In the genomic region with DNA sequence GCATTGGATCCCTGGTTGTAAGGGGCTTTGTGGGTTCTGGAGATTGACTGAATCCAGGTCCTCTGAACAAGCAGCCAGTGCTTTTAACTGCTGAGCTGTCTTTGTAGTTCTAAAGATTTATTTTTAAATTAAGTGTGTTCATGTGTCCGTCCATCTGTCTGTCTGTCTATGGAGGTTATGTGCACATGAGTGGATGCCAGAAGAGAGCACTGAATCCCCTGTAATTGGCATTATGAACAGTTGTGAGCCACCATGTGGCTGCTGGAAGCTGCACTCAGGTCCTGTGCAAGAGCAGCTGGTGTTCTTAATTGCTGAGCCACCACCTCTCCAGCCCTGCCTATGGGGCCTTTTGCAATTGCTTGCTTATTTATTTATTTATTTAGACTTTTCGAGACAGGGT, we compare ENCODE assay signal across 34 mouse cellular contexts. TPM values are rescaled to one million over a fixed set of nuclear protein-coding genes. Genes with fewer than 3 reads are reported as not detected.
DNase-seq lines count a peak whose midpoint lies in the region; ATAC-seq and TF ChIP-seq lines count a peak whose summit lies in the region.
"Had no signal": no experiment of that assay in that cellular context is flagged by ENCODE, and none has a peak within 500 bp of the region (broad histone marks: within the 10 kb centered on the region; RNA-seq: fewer than 3 reads in every experiment).

No protein-coding gene starts in this region.

- WGBS in hindbrain, postnatal 0 days, result 53% methylated on average over 2 of the region's 2 CpGs
- 86% methylated on average over 2 of the region's 2 CpGs for WGBS in hindbrain, embryonic 10.5 days

- no peak for TF ChIP-seq CTCF in hindbrain, postnatal 0 days (IDR thresholded peaks at IDR 0.05; ENCODE audit: low read depth)

- no peaks in the 10 kb centered on the region for H3K27me3 ChIP-seq in hindbrain, postnatal 0 days (ENCODE audit: insufficient read depth, low read length)
- no peaks in the 10 kb centered on the region for H3K27me3 ChIP-seq in hindbrain, embryonic 10.5 days (ENCODE audit: insufficient read depth, poor library complexity, severe bottlenecking)
- H3K27me3 ChIP-seq: embryonic facial prominence, embryonic 15.5 days; forebrain, embryonic 15.5 days; heart, embryonic 15.5 days had no signal

- no peak overlapping the region for H3K9ac ChIP-seq in hindbrain, postnatal 0 days (replicated peaks; ENCODE audit: low read length)
- H3K9ac ChIP-seq: embryonic facial prominence, embryonic 15.5 days; forebrain, embryonic 15.5 days; heart, embryonic 15.5 days; hindbrain, embryonic 14.5 days had no signal

- peak; percentile 38 to 42 for DNase-seq in cerebellum, postnatal 14 days
- no peak for DNase-seq in cerebellum, adult 9-10 months
- peak; percentile 30 for DNase-seq in hindbrain, postnatal 0 days (ENCODE audit: low spot score)
- DNase-seq in hindbrain, embryonic 10.5 days (ENCODE audit: low spot score), result no peak
- peak; percentile 31 for DNase-seq in brain, adult 2 months (ENCODE audit: low read depth, low spot score)
- peak; percentile 68 for DNase-seq in retina, embryonic 14.5 days (ENCODE audit: low spot score)
- DNase-seq in gastrocnemius, postnatal 25 days, result no peak
- DNase-seq in adrenal gland, postnatal 4 days (ENCODE audit: low spot score in 2 of 2), result no peak
- DNase-seq: adrenal gland, adult 2 months; adrenal gland, postnatal 14 days; B cell, adult 2 months; cerebellum, adult 11 months; cerebellum, adult 2 months; cerebellum, postnatal 25 days; embryo, embryonic 11 days; gastrocnemius, postnatal 10 days; heart, adult 11 months; heart, postnatal 10 days; heart, postnatal 36 days; kidney, adult 2 months had no signal

- H3K9me3 ChIP-seq in hindbrain, postnatal 0 days (ENCODE audit: low read length), result no peaks in the 10 kb centered on the region
- H3K9me3 ChIP-seq in hindbrain, embryonic 10.5 days, result no peaks in the 10 kb centered on the region
- H3K9me3 ChIP-seq: embryonic facial prominence, embryonic 15.5 days; forebrain, embryonic 15.5 days; heart, embryonic 15.5 days had no signal

- no peak overlapping the region for H3K4me2 ChIP-seq in hindbrain, postnatal 0 days (ENCODE audit: low read depth, low read length)
- H3K4me2 ChIP-seq: embryonic facial prominence, embryonic 15.5 days; forebrain, embryonic 15.5 days; heart, embryonic 11.5 days; heart, embryonic 15.5 days; hindbrain, embryonic 14.5 days had no signal

- ATAC-seq in hindbrain, postnatal 0 days, result peak; percentile 67; the same call in 1 of the 2 replicates
- ATAC-seq: forebrain, embryonic 15.5 days; intestine, postnatal 0 days had no signal

- H3K4me1 ChIP-seq in hindbrain, postnatal 0 days (ENCODE audit: insufficient read depth, low read length), result no peaks in the 10 kb centered on the region
- H3K4me1 ChIP-seq in hindbrain, embryonic 10.5 days (replicated peaks), result no peaks in the 10 kb centered on the region
- H3K4me1 ChIP-seq: embryonic facial prominence, embryonic 15.5 days; forebrain, embryonic 15.5 days; heart, embryonic 15.5 days had no signal

- no peak overlapping the region for H3K27ac ChIP-seq in hindbrain, postnatal 0 days
- H3K27ac ChIP-seq in hindbrain, embryonic 10.5 days, result no peak overlapping the region
- H3K27ac ChIP-seq: embryonic facial prominence, embryonic 15.5 days; forebrain, embryonic 15.5 days; heart, embryonic 15.5 days; hindbrain, embryonic 14.5 days had no signal

- H3K36me3 ChIP-seq in hindbrain, postnatal 0 days (ENCODE audit: insufficient read depth, low read length), result no peaks in the 10 kb centered on the region
- no peaks in the 10 kb centered on the region for H3K36me3 ChIP-seq in hindbrain, embryonic 10.5 days
- H3K36me3 ChIP-seq: embryonic facial prominence, embryonic 15.5 days; forebrain, embryonic 15.5 days; heart, embryonic 15.5 days had no signal

- H3K4me3 ChIP-seq in hindbrain, postnatal 0 days (ENCODE audit: low read length), result no peak overlapping the region
- no peak overlapping the region for H3K4me3 ChIP-seq in hindbrain, embryonic 10.5 days
- H3K4me3 ChIP-seq: embryonic facial prominence, embryonic 15.5 days; forebrain, embryonic 15.5 days; heart, embryonic 15.5 days had no signal

RNA-seq across cellular contexts. Expression of a gene that starts 12.2 kb away (rescaled TPM):
- total RNA-seq in hindbrain, postnatal 0 days (2014; rRNA removed), result not detected in 2 replicates
- not detected in 2 replicates for polyA plus RNA-seq in hindbrain, postnatal 0 days (2015; fragmentation: Nextera tagmentation; extraction: Ambion mirVana)
- polyA plus RNA-seq in hindbrain, embryonic 10.5 days (2016; fragmentation: Nextera tagmentation; extraction: Ambion mirVana), result not detected in 2 replicates
- not detected for total RNA-seq in gastrocnemius, postnatal 25 days (2021)
- total RNA-seq in adrenal gland, postnatal 4 days (2021), result not detected
- total RNA-seq: adrenal gland, adult 2 months; adrenal gland, postnatal 14 days; gastrocnemius, adult 18-20 months; gastrocnemius, postnatal 10 days; gastrocnemius, postnatal 4 days; heart, adult 8-10 months; heart, postnatal 10 days; heart, postnatal 36 days had no signal
- polyA plus RNA-seq: adrenal gland, adult 2 months; cerebellum, adult 2 months; embryonic facial prominence, embryonic 11.5 days; embryonic facial prominence, embryonic 15.5 days; forebrain, embryonic 11.5 days; forebrain, embryonic 15.5 days; heart, embryonic 11.5 days; heart, embryonic 15.5 days; hindbrain, embryonic 11.5 days; hindbrain, embryonic 14.5 days; intestine, embryonic 14.5 days; kidney, adult 2 months had no signal

RNA-seq across cellular contexts. Expression of a gene that starts 13.4 kb away (rescaled TPM):
- total RNA-seq in hindbrain, postnatal 0 days (2014; rRNA removed), result 0.26 and 0.40 TPM in 2 replicates
- 0.04 TPM in 1 of 2 replicates, not detected in the other for polyA plus RNA-seq in hindbrain, postnatal 0 days (2015; fragmentation: Nextera tagmentation; extraction: Ambion mirVana)
- polyA plus RNA-seq in hindbrain, embryonic 10.5 days (2016; fragmentation: Nextera tagmentation; extraction: Ambion mirVana), result not detected in 2 replicates
- total RNA-seq in gastrocnemius, postnatal 25 days (2021), result not detected
- total RNA-seq in adrenal gland, postnatal 4 days (2021), result not detected
- total RNA-seq: adrenal gland, adult 2 months; adrenal gland, postnatal 14 days; gastrocnemius, adult 18-20 months; gastrocnemius, postnatal 10 days; gastrocnemius, postnatal 4 days; heart, adult 8-10 months; heart, postnatal 10 days; heart, postnatal 36 days; MEL had no signal
- polyA plus RNA-seq: adrenal gland, adult 2 months; embryonic facial prominence, embryonic 11.5 days; embryonic facial prominence, embryonic 15.5 days; forebrain, embryonic 11.5 days; forebrain, embryonic 15.5 days; heart, embryonic 11.5 days; heart, embryonic 15.5 days; hindbrain, embryonic 11.5 days; intestine, embryonic 14.5 days; intestine, postnatal 0 days; kidney, adult 2 months had no signal

RNA-seq across cellular contexts. Expression of a gene that starts 19.1 kb away (rescaled TPM):
- 0.43 and 7.2 TPM in 2 replicates for total RNA-seq in hindbrain, postnatal 0 days (2014; rRNA removed)
- 5.4 and 7.0 TPM in 2 replicates for polyA plus RNA-seq in hindbrain, postnatal 0 days (2015; fragmentation: Nextera tagmentation; extraction: Ambion mirVana)
- 0.96 and 3.3 TPM in 2 replicates for polyA plus RNA-seq in hindbrain, embryonic 10.5 days (2016; fragmentation: Nextera tagmentation; extraction: Ambion mirVana)
- under 1 TPM in 1 of 2 experiments, not detected in 1; 0.32 TPM for total RNA-seq in gastrocnemius, postnatal 25 days (2021)
- 1 to 10 TPM in 1 of 2 experiments, under 1 TPM in 1; 0.34 to 1.5 TPM for total RNA-seq in adrenal gland, postnatal 4 days (2021)
- total RNA-seq: MEL had no signal

RNA-seq across cellular contexts. Expression of a gene that starts 21.3 kb away (rescaled TPM):
- total RNA-seq in hindbrain, postnatal 0 days (2014; rRNA removed), result 7.8 and 8.9 TPM in 2 replicates
- 3.6 and 3.9 TPM in 2 replicates for polyA plus RNA-seq in hindbrain, postnatal 0 days (2015; fragmentation: Nextera tagmentation; extraction: Ambion mirVana)
- 1.3 and 2.1 TPM in 2 replicates for polyA plus RNA-seq in hindbrain, embryonic 10.5 days (2016; fragmentation: Nextera tagmentation; extraction: Ambion mirVana)
- total RNA-seq in gastrocnemius, postnatal 25 days (2021), result under 1 TPM; 0.29 to 0.49 TPM
- 1 to 10 TPM in 1 of 2 experiments, under 1 TPM in 1; 0.87 to 1.9 TPM for total RNA-seq in adrenal gland, postnatal 4 days (2021)

RNA-seq across cellular contexts. Expression of a gene that starts 24.5 kb away (rescaled TPM):
- 28.5 and 52.6 TPM in 2 replicates for total RNA-seq in hindbrain, postnatal 0 days (2014; rRNA removed)
- 22.9 and 24.3 TPM in 2 replicates for polyA plus RNA-seq in hindbrain, postnatal 0 days (2015; fragmentation: Nextera tagmentation; extraction: Ambion mirVana)
- polyA plus RNA-seq in hindbrain, embryonic 10.5 days (2016; fragmentation: Nextera tagmentation; extraction: Ambion mirVana), result 6.9 and 8.3 TPM in 2 replicates
- total RNA-seq in gastrocnemius, postnatal 25 days (2021), result 10 to 100 TPM; 14.7 to 21.8 TPM
- 10 to 100 TPM; 20.2 to 22.5 TPM for total RNA-seq in adrenal gland, postnatal 4 days (2021)

Comparison
In these comparisons a context has a peak if more than half of its experiments do, and no peak if none do; other contexts are left out.
1. DNase-seq: peak in cerebellum, postnatal 14 days (2 of 2), hindbrain, postnatal 0 days (single experiment), brain, adult 2 months (single experiment) and retina, embryonic 14.5 days (single experiment); none in cerebellum, adult 9-10 months (single experiment), hindbrain, embryonic 10.5 days (single experiment), gastrocnemius, postnatal 25 days (single experiment) and adrenal gland, postnatal 4 days (0 of 2).